Mouse (Mus musculus) cerebral cortex, adult 2 months (tissue): ENCODE data around the gene Clpb.

Experiments
- WGBS: fragments of 180-500 bp; shearing (Covaris S2); methylation state at CpG from one replicate; pipeline ENCODE4 v1.1.7; 2018; 5-methylcytosine and 5-hydroxymethylcytosine counted together

Gene Clpb

DNA sequence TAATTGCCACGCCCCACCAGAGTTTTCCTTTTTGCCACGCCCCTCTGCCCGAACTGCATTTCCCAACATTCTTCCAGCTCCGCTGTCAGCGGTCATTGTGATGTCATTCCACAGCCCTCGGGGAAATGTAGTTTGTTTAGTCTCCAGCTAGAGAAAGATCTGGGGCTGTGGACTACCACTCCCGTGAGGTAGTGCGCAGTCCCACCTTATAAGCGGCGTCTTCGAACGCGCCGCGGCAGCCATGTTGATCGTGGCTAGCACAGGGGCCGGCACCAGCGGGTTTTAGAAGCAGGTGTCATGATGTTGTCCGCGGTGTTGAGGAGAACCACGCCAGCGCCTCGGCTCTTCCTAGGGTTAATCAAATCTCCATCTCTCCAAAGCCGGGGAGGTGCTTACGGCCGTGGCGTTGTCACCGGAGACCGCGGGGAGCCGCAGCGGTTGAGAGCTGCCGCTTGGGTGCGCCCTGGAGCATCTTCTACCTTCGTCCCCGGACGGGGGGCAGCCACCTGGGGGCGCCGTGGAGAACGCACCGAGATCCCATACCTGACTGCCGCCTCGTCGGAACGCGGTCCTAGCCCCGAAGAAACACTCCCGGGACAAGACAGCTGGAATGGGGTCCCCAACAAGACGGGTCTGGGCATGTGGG is at the start of gene Clpb:
Gene Clpb, plus strand, starts transcription at position 120 of the 646 bp plus-strand sequence.
- WGBS, result under 1% methylated on average over 49 of the region's 49 CpGs

DNA sequence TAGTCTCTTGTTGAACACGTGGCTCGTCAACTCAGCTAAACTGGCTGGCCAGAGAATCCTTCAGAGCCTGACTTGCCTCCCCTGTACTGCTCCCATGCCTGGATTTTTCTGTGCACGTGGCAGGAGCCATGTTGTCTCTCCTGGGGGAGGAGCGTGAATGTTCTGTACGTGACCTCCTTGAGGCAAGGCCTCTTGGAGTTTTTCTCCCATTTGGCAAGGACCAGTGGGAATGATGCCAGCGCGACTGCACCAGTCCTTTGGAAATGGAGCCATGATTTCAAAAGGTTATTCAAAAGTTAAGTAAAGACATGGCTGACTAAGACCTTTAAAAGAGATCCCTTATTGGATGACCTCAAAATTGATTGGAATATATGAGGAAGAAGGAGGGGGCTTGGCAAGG is 48.0 kb upstream of the Clpb start:
- WGBS, result 81% methylated on average over 7 of the region's 7 CpGs

DNA sequence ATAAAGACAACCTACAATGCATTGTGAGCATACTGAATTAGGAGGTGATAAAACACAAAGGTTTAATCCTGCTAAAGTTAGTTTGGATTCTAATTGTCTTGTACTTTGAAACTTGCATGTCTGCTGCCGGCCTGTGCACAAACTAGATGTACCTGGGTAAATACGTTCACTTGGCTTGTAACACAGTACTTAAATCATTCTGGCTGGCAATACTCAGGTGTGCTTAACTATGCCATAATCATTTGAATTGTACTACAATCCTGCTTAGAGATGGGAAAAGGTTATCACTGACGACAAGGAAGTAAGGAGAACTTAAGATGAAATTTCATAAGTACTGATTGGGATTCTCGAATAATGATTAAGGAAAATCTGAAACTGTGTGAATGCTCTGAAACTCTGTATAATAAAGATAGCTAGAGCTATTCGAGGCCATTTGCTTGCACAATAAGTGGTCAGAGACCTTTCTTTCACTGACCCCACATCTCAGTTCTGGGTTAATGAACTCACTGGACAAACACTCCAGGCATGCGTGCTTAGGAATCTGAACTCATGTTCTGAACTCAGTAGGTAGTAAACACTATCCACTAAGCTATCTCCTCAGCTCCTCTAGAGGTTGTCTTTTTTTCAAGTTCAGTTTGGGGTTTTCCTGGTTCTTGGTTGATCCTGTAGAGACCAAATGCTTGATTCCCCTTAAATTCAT is 47.1 kb upstream of the Clpb start:
- WGBS, result 86% methylated on average over 6 of the region's 6 CpGs

DNA sequence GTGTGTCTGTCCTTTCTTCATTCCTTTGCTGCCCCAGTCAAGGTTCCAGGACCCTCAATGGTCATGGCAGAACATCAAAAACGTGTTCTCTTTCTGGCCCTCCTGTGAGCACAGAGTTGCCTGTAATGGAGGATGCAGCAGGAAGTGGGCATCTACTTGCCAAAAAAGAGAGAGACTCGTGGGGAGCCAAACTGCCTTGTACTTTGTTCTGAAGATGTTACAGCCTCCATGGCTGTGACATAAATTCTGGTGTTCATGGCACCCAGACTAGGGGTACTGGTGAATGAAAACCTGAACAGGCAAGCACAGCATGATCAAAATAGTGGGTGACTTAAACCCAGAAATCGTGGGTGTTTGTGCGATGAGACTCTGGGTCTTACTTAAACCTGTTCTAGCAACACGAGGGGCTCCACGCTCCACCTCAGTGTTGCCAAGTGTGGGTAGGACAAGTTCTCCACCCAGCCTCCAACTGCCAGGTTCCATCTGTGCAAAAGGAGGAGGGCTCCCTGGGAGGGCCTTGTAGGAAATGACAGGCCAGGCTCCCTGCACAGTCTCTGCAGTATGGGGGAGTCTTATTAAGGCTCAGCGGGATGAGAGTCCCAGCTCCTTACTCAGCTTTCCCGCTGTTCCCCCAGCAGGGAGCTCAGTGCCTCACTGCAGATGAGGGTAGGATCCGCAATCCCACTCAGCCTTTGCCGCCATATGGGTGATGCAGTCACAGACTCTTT is 45.8 kb upstream of the Clpb start:
- WGBS, result 43% methylated on average over 10 of the region's 10 CpGs

DNA sequence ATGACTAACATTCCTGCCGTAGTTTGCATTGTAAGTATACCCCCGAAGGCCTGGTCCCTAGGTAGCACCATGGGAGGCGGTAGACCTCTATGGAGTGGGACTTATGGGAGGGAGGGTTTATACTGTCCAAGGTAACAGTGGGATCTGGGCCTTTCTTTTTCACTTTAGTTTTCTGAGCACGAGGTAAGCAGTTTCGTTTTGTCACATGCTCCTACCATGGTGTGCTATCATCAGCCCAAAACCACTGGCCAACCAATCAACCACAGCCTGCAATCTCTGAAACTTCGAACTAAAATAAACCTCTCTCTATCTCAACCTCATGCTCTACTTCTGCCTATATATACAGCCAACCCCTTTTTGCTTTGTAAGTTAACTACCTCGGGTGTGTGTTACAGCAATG is 45.2 kb upstream of the Clpb start:
- WGBS, result 66% methylated on average over 7 of the region's 7 CpGs

DNA sequence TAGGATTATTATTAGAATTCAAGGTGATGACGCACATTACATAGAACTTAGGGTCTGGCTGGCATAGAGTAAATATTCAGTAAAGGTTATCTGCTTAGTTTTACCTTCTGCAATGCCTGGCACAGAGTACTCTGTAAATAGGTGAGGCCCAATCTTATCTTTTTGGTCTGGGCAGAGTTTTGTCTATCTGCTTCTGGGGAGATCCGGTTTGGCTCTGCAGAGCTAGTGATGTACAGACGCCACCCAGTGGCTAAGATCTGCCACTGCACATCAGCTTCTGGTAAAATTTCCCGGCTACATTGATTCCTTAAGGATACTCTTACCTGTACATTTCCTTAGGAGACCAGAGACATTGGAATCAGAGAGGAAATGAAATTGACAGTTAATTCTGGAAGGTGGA is 43.1 kb upstream of the Clpb start:
- 16% methylated on average over 4 of the region's 4 CpGs for WGBS

DNA sequence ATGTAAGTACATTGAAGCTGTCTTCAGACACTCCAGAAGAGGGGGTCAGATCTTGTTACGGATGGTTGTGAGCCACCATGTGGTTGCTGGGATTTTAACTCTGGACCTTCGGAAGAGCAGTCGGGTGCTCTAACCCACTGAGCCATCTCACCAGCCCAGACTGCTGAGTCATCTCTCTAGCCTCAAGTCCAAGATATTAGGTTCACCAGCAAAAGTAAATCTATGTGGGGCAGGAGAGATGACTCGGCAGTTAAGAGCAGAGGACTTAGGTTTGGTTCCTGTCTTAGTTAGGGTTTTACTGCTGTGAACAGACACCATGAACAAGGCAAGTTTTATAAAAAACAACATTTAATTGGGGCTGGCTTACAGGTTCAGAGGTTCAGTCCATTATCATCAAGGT is 41.6 kb upstream of the Clpb start:
- WGBS, result 89% methylated on average over 4 of the region's 4 CpGs

DNA sequence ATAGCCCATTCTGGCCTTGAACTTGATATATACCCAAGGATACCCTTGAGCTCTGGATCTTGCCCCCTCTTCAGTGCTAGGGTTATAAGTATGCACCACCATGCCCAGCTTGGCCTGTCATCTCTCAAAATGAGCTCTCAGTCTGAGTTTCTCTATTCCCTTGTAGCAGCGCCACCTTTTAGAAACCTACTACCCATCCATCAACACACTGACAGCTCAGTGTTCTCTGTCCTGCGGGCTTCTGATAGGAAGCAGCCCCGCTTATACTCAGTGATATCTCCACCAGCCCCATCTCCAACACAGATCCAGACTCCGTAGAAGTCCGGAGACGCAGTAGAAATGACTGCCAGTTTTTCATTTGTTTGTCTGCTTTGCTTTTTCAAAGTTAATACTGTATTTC is 39.1 kb upstream of the Clpb start:
- WGBS, result 67% methylated on average over 6 of the region's 6 CpGs

DNA sequence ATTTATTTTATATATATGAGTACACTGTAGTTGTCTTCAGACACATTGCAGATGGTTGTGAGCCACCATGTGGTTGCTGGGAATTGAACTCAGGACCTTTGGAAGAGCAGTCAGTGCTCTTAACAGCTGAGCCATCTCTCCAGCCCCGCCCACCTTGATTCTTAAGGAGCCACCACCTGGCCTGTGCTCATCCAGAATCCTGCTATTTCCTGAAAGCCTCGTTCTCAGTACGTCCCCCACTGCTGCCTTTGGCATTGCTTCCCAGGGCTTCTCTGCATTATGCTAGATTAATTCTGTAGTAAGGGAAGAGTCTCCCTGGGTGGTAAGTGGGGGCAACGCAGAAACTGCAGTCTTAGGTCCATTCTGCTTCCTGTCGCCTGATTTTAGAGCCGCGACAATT is 36.3 kb upstream of the Clpb start:
- 53% methylated on average over 7 of the region's 7 CpGs for WGBS

DNA sequence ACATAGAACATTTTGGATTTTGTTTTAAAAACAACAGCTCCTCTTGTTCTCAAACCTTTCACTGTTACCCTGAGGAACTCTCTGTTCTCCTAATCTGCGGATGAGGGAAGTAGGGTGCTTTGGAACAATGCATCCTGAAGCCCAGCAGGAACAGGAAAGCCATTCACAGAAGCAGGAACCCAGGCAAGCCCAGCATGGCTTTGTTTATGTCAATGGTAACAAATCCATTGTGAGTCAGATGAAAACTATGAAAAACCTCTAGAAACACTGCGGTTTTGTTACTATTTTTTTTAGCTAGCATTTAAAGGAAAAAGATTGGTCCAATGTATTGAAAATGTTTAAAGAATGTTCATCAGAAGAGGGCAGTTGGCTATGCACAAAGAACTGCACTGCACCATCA is 35.0 kb upstream of the Clpb start:
- WGBS, result 43% methylated on average over 2 of the region's 2 CpGs

DNA sequence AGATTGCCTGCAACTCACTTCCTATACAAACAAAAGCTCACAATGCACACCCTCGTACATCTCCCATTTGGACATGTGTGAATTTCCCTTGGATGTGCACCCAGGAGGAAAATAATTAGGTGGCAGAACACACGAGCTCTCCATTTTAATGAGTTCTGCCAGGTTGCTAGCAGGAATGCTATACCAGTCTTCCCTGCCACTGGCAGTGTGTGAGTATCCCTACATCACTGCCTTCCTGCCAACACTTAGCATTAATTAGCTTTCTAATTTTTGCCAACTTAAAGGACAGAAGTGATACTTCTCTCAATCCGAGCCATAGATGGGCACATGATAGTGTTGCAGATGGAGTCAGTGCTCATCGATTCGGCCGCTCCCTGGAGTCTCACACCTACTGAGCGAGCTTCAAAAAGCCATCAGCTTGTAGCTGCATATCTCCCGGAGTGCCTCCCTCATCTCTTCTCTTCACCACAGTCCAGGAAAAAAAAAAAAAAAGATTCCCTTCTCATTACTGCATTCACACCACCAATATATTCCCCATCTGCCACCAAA is 29.7 kb upstream of the Clpb start:
- 53% methylated on average over 8 of the region's 8 CpGs for WGBS

DNA sequence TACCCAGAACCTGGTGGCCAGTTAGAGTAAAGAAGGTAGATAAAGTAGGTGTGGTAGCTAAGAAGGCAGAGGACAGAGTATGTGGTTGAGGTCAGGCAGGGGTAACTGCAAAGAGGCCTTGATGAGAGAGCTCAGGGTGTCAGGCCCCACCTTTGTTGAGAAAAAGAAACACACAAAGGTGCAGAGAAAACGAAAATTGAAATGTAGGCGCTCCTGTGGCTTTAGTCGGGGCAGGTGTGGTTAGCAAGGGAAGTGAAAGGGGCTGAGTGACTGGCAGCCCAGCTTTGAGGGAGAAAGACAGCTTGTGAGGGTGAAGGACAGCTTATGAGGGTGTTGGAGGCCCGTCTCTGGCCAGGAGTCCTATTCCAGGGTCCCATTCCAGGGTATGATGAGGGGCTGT is 28.9 kb upstream of the Clpb start:
- WGBS, result 93% methylated on average over 4 of the region's 4 CpGs

DNA sequence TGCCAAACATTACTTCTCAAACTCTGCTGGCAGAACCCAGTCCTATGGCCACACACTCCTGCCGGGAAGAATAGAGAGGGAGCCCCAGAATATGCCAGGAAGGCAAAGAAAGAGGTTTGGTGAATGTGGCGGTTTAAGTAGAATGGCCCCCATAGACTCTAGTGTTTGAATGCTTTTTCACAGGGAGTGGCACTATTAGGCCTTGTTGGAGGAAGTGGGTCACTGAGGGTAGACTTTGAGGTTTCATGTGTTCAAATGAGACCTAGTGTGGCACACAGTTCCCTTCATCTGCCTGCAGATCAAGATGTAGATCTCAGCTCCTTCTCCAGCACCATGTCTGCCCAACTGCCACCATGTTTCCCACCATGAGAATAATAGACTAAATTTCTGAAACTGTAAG is 27.4 kb upstream of the Clpb start:
- 93% methylated on average over 2 of the region's 2 CpGs for WGBS

DNA sequence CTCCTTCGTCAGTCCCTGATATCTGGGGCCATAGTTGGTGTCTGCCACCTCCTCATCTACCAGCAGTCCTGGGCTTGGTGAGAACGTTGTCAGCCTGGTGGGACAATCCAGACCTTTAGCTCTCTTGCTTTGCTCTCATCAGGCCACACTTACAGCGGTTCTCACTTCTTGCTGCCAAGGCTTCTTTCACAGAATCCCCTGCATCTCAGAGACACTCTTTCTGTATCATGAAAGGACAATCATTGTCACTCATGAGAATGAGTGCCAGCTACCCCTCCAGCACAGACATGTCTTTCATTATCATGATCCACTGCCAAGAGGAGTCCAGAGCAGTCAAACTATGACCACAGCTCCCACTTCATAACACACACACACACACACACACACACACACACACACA is 19.6 kb upstream of the Clpb start:
- 68% methylated on average over 3 of the region's 3 CpGs for WGBS

DNA sequence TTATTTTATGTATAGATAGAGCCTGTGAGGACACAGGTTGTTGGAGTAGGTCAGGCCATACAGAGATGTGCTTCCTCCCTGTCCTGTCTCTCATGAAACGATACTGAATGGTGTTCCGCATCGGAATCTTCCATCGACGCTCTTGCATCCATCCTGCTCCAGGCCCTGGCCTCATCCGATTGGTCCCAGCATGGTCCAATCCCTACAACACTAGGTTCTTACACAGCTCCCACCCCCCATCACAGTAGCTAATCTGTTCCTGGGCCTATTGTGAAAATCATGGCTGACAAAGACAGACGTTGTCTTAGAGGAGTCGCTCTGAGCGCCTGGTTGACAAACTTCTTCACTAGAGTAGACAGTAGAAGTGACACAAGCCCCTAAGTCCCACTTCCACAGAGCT is 13.7 kb upstream of the Clpb start:
- 75% methylated on average over 9 of the region's 9 CpGs for WGBS

DNA sequence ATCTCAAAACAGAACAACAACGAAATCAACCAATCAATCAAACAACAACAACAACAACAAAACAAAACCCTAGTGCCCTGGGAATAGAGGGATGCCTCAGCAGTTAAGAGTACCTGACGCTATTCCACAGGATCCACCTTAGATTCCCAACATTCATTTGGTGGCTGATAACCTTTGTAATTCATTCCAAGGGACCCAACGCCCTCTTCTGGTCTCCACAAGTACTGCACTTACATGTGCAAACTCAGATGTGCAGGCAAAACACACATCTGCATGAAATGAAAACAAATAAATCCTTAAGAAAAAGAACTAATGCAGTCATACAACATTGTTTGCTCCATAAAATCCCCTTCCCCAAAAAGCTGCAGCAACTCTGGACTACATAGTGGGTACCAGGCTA is 12.9 kb upstream of the Clpb start:
- WGBS, result 44% methylated on average over 3 of the region's 3 CpGs

DNA sequence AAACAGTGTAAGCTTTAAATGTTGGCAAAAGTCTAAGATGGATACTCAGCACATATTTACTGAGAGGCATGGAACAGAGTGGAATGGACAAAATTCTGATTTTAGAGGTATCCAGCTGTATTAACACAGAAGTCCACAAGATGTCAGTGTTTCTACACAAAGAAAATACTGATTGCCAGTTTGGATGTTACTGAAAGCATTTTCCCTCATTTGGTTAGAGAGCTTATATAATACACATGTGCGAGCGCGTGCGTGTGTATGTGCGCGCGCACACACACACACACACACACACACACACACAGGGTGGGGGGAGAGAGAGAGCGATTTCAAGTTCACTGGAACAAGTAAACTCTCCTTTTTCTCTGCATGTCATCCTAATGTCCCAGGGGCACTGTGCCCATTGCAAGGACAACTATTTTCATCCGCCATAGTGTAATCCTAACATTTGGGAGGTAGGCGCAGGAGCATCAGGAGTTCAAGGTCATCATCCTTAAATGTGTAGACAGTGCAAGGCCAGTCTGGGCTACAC is 9.7 kb upstream of the Clpb start:
- WGBS, result 12% methylated on average over 10 of the region's 10 CpGs

DNA sequence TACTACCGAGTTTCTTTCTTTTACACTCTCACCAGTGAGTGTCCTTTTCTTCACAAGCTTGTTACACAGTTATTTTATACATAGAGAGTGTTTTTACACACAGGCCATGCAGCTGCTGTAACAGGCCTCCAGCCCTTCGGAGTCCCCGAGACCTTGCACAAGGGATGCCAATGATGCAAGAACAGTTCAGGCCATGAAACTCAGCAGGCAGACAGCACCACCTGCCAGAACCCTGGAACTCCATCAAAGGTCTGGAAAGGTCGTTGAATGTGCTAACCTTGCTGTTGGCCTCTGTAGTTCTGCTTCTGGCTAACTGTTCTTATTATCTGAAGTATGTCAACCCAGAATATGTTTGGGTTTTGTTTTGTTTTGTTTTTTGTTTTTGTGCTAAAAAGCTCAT is 8.5 kb upstream of the Clpb start:
- WGBS, result 74% methylated on average over 4 of the region's 4 CpGs

DNA sequence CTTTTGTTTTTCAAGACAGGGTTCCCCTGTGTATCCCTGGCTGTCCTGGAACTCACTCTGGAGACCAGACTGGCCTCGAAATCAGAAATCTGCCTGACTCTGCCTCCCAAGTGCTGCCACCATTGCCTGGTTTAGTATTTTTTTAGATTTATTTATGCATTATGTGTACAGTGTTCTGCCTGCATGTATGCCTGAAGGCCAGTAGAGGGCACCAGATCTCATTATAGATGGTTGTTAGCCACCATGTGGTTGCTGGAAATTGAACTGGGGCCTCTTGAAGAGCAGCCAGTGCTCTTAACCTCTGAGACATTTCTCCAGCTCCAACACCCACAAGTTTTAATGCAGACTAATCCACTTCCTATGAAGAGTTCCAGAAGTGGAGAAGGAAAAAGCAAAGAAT is 1.4 kb upstream of the Clpb start:
- 94% methylated on average over 1 of the region's 1 CpGs for WGBS

DNA sequence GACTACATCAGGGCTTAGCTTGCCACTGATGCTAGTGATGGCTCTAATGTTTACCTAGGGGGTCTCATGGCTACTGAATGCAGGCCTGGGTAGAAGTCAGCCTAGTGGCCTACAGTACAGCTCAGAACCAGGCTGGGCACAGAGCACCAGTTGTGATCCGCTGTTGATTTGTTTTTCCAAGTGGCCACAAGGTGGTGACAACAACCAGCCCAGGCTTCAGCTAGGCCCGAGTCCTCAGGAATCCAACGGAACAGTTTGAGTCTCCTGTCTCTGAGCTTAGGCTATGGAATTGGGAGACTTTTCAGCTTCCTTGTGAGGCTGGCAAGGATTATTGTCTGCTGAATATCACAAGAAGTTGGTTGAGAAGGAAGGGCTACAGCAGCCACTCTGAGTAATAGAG is 3.1 kb downstream of the Clpb start:
- 10% methylated on average over 3 of the region's 3 CpGs for WGBS

DNA sequence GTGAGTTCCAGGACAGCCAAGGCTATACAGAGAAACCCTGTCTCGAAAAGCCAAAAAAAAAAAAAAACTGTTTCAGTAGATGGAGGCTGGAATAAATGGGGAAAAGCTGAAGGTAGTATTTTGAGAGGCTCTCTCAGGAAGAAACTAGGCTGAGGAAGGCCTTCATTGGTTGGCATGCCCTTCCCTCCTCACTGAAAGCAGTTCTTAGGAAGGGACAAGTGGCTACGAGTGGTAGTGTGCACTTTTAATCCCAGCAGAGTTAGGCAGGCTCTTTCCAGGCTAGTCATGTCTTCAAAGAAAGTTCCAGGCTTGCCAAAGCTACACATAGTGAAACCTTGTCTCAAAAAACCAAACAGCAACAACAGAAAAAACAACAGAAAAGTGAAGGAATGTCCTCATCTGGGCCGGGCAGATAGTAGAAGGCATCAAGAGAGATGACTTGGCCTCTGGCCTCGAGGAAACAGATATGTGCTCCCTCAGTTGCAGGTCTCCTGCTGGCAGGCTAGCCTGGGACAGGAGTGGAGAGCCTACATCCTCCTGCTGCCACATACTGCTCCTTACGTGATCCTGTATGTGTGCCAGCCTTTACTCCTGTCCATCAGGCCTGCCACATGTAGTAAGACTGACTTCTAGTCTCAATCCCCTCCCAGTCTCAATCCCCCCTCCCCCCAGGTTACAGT is 8.3 kb downstream of the Clpb start:
- WGBS, result 82% methylated on average over 5 of the region's 5 CpGs

DNA sequence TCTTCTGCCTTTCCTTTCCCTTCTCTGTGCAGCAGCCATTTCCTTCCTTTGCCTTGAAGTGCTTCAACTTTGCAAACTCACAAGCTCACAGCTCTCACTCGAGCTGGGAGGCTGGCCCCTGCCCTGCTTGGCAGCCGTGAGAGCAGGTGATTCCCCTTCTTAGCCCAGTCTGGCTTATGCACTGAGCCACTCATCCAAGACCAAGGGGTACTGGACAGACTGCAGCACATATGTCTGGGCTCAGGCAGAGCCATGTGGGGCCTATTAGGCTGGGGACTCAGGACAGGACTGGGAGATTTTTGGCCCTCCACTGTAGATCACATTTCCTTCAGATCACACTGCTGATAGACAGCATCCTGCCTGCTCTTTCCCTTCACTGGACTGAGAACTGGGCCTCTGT is 10.1 kb downstream of the Clpb start:
- 59% methylated on average over 2 of the region's 2 CpGs for WGBS
